Mouse (Mus musculus) left cerebral cortex, postnatal 14 days (tissue): ENCODE measurements around the gene Rmnd1. TPM values are rescaled to one million over a fixed set of nuclear protein-coding genes. Genes with fewer than 3 reads are reported as not detected.

ENCODE experiments used
- DNase-seq, 2 experiments: peaks; one replicate each; pipeline ENCODE4 v3.0.0; 2021 to 2022; ENCODE audit warnings: low spot score in 2 of 2, mixed read lengths in 1 of 2
- intact Hi-C: fragments of 180-260 bp; cut with DNase I; formaldehyde crosslinking; loops from one replicate; pipeline ENCODE4 v1.15.1; 2025
- total RNA-seq, 2 experiments: library from RNA; stranded (reverse); gene quantifications; 2 replicates each; pipeline ENCODE4 v1.2.3; 2021

Rmnd1 gene
- total RNA-seq, 2 experiments from 2014 or later, result 31.1 to 40.9 TPM

DNA sequence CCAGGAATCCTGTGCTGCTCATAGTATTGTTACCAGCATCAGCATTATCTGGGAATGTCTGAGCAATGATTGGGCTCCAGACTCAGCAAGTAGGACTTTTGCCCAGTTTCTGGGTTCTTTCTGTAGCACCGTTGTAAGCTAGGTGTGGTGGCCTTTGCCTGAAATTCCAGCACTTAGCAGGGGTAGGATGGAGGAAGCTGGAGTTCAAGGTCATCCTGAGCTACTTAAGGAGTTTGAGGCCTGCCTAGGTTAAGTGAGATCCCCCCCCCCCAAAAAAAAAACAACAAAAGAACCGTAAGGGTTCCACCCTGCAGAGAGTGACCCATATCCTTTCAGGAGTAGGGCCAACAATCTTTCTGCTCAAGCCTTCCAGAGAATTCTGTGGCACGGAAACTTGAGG lies 67.6 kb downstream of the Rmnd1 start:
- DNase-seq, result no peak
- intact Hi-C loops, result no loop called here

DNA sequence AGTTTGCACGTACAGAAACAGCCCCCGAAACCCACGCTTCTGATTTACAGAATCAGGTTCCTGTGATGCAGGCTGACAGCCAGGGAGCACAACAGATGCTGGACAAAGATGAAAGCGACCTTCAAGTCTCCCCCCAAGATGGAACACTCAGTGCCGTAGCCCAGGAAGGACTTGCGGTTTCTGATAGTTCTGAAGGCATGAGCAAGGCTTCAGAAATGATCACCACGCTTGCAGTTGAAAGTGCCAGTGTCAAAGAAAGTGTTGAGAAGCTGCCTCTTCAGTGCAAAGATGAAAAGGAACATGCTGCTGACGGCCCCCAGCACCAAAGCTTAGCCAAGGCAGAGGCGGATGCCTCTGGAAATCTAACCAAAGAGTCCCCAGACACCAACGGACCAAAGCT lies 74.8 kb downstream of the Rmnd1 start:
- intact Hi-C loops, result no loop called here
- DNase-seq, result no peak

- intact Hi-C loops, result no loop called here
- DNase-seq, result no peak
Measured at GRCm38 (mm10) chr10:4356640-4357039, 75.5 kb downstream of the Rmnd1 start.

GRCm38 (mm10) chr10:4355882-4356451 lies 76.2 kb downstream of the Rmnd1 start:
- intact Hi-C loops, result no loop called here

GRCm38 (mm10) chr10:4354371-4355260 lies 77.6 kb downstream of the Rmnd1 start:
- no peak for DNase-seq
- intact Hi-C loops, result no loop called here

More at GRCm38 (mm10) chr10:4355882-4356451, 76.2 kb downstream of the Rmnd1 start:
- no peak for DNase-seq

Other genes starting within 250 kb of the Rmnd1 start
- gene Akap12, start 166.0 kb downstream of the Rmnd1 start, total RNA-seq, result 10 to 100 TPM; 17.4 to 17.7 TPM
- gene Zbtb2, start 44.3 kb downstream of the Rmnd1 start, total RNA-seq, result 10 to 100 TPM in 1 of 2 experiments, 1 to 10 TPM in 1; 8.8 to 10.0 TPM
- gene Armt1, start 79 bp upstream of the Rmnd1 start, total RNA-seq, result 10 to 100 TPM; 16.2 to 18.5 TPM
- gene Ccdc170, start 50.1 kb upstream of the Rmnd1 start, total RNA-seq, result under 1 TPM; 0.13 to 0.21 TPM
- 1 to 10 TPM; 2.7 to 2.9 TPM for gene Esr1, start 179.2 kb upstream of the Rmnd1 start, total RNA-seq